Mouse (Mus musculus) G1E (cell line): ENCODE data around the gene Acap3.

ENCODE experiments used
- CTCF ChIP-seq: IDR thresholded peaks from 2 replicates; pipeline ENCODE4 v1.5.1; 2012; ENCODE audit warnings: low read depth, low read length, inconsistent platforms, mixed read lengths
- GATA1 ChIP-seq: IDR thresholded peaks from 2 replicates; pipeline ENCODE4 v1.6.1; 2012; ENCODE audit warnings: borderline replicate concordance, low read length, inconsistent platforms, mixed read lengths
- GATA2 ChIP-seq: IDR thresholded peaks from 2 replicates; pipeline ENCODE4 v1.6.1; 2012; ENCODE audit warnings: low read depth, low read length, inconsistent platforms, borderline replicate concordance
- POLR2AphosphoS5 ChIP-seq: IDR thresholded peaks from 2 replicates; pipeline ENCODE4 v1.6.1; 2012; ENCODE audit warnings: low read depth, low read length, inconsistent platforms; ENCODE audit not compliant: insufficient replicate concordance
- TAL1 ChIP-seq: conservative IDR thresholded peaks from 2 replicates; pipeline ENCODE4 v1.6.1; 2012; ENCODE audit warnings: low read depth, low read length, inconsistent platforms, mixed read lengths

GRCm38 (mm10) chr4:155908751-155909150 is 17.1 kb downstream of the Acap3 start:
- TF ChIP-seq TAL1 = no peak
- TF ChIP-seq CTCF = no peak
- TF ChIP-seq GATA1 = no peak
- TF ChIP-seq POLR2AphosphoS5 = no peak
- TF ChIP-seq GATA2 = no peak
